Mouse (Mus musculus): Measurements from ENCODE around the gene Zfp646.
"Not testable (repeated sequence)": the region's sequence is repeated elsewhere in the genome, so short reads cannot be mapped to it uniquely, and the experiment has no call there.

Gene Zfp646

GRCm38 (mm10) chr7:127885951-127886350 lies 9.9 kb downstream of the Zfp646 start:
- peak; percentile 63 for DNase-seq (ENCODE audit: low spot score)

GRCm38 (mm10) chr7:127886551-127886950 lies 10.5 kb downstream of the Zfp646 start:
- no peak for DNase-seq (ENCODE audit: low spot score)

GRCm38 (mm10) chr7:127887191-127887590 lies 11.2 kb downstream of the Zfp646 start:
- DNase-seq (ENCODE audit: low spot score) = no peak

- no peak for DNase-seq (ENCODE audit: low spot score)
Measured at GRCm38 (mm10) chr7:127887781-127888180, 11.8 kb downstream of the Zfp646 start.

DNA sequence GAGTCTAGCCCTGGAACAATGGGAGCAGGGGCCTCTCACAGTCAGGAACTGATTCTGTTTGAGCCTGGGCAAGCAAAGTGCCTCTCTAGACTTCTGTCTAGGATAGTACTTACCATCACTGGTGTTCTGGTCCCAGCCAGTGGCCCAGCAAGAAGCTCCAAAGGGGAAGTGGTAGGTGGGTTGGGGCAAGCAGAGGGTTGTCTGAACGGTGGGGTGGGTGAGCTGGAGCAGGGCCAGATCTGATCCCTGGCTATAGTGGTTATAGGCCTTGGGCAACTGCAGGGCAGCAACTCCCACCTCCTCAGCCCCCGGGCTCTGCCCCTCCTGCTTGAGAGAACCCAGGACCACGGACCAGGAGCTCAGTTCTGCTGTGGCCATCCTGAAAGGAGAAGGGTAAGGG lies 12.8 kb downstream of the Zfp646 start:
- no peak for DNase-seq (ENCODE audit: low spot score)

- peak; percentile 31 for DNase-seq (ENCODE audit: low spot score)
Measured at GRCm38 (mm10) chr7:127890798-127891197, 14.8 kb downstream of the Zfp646 start, which contains the start of gene Prss53. Gene Prss53, minus strand, starts transcription at chr7:127890970.

DNA sequence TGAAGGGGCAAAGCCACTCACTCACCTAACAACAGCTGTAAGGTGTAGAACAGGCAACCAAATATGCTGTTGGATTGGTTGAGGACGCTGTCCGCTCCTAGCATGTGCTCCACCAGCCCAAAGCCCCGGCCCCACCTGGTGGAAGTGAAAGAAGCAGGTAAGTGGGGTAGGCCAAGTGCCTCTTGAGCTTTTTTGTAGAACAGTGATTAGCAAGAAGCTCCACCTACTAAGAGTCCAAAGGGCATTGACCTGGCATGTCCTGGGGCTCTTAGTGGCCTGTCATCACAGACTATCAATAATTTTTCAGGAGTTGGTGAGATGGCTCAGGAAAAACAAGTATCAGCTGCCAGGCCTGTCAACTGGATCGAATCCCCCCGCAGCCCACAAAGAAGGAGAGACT lies 18.5 kb downstream of the Zfp646 start:
- DNase-seq (ENCODE audit: low spot score) = peak; percentile 24

GRCm38 (mm10) chr7:127895442-127895841 lies 19.4 kb downstream of the Zfp646 start, which contains the start of the genes Gm21974 and Vkorc1:
Gene Gm21974, minus strand, starts transcription at chr7:127895454.
Gene Vkorc1, minus strand, starts transcription at chr7:127895617.
- DNase-seq (ENCODE audit: low spot score) = peak; percentile 98

- not testable (repeated sequence) for DNase-seq (ENCODE audit: low spot score)
Measured at GRCm38 (mm10) chr7:127895891-127896290, 19.9 kb downstream of the Zfp646 start.

GRCm38 (mm10) chr7:127896384-127896783 lies 20.4 kb downstream of the Zfp646 start:
- DNase-seq (ENCODE audit: low spot score) = peak; percentile 60

DNA sequence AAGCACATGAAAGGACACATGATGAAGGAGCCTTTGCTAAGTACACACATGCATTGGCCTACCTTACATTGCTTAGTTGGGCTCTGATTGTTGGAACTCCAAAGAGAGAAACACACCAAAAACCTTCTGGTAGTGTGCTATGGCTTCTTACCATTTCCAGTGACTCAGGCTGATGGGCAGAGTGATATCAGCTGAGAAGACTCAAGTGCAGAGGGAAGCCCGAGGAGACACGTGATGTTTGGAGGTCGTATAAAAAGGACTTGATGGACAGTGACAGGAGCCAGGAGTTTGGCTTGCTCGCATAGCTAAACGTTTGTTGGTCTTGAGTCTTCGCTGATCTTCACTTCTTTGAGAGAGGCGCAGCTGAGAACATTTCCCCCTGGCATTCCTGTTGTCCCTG lies 21.5 kb downstream of the Zfp646 start:
- DNase-seq (ENCODE audit: low spot score) = no peak

- DNase-seq (ENCODE audit: low spot score) = no peak
Measured at GRCm38 (mm10) chr7:127898179-127898956, 22.3 kb downstream of the Zfp646 start.

- no peak for DNase-seq (ENCODE audit: low spot score)
Measured at GRCm38 (mm10) chr7:127899997-127900396, 24.0 kb downstream of the Zfp646 start.

GRCm38 (mm10) chr7:127901772-127902171 lies 25.8 kb downstream of the Zfp646 start:
- DNase-seq (ENCODE audit: low spot score) = no peak

DNA sequence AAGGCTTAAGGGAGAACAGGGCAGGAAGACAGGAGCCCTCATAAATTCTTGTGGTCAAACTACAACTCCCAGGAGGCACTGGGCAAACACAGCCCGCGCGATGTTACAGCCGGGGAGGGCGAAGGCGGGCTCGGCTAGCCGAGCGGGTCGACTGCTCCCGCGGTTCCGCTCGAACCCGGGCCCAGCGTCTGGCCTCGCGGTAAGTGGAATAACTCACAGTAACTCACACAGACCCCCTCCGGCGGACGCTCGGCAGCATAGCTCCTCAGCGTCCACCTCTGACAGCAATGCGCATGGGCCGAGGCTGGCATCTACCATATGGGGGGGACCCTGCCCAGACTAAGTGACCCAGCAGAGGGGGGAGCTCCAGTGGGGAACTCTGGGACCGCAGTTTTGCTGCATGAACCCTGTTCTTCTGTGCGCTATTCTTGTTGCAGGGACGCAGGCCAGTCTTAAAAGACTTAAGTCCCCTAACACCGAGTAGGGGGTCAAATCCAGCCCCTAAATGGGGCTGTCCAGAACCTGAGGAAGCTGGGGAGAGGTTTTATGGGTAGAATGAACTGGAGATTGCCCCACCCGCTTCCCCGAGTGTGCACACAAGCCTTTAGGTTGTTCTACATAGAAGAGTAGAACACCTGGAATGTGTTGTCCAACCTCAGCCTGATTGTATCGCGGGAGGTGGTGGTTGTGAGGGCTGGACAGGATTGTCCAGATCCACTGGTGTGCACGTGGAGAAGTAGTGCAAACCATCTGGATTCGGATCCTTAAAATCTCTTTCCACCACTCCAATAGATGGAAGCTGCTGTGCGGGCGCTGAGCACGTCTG lies 28.2 kb downstream of the Zfp646 start, which contains the start of gene Bckdk:
Gene Bckdk (plus strand): TSS at position 112 of the 826 bp plus-strand sequence.
- peak; percentile 80 for DNase-seq (ENCODE audit: low spot score)

GRCm38 (mm10) chr7:127907939-127908338 lies 31.9 kb downstream of the Zfp646 start:
- no peak for DNase-seq (ENCODE audit: low spot score)

DNA sequence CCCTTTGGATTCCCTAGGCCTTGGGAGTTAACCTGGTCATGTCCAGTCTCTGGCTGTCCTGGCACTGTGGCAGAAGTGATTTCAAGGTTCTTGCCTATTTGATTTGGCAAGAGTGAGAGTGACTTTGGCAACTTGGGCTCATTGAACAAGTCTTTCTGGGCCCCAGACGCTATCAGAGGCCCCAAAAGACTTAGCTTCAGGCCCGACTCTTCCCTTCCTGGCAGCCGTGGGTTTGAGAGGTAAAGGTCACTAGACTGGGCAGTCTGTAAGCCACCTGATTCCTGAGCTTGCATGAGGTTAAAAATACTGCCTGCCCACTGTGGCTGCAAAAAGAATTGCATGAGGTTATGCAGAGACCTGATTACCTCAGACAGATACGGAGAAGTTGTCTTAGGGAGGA lies 32.6 kb downstream of the Zfp646 start:
- DNase-seq (ENCODE audit: low spot score) = no peak

- peak; percentile 91 for DNase-seq (ENCODE audit: low spot score)
Measured at GRCm38 (mm10) chr7:127912190-127912871, 36.3 kb downstream of the Zfp646 start, which contains the start of gene Kat8. Gene Kat8, plus strand, starts transcription at chr7:127912516.

DNA sequence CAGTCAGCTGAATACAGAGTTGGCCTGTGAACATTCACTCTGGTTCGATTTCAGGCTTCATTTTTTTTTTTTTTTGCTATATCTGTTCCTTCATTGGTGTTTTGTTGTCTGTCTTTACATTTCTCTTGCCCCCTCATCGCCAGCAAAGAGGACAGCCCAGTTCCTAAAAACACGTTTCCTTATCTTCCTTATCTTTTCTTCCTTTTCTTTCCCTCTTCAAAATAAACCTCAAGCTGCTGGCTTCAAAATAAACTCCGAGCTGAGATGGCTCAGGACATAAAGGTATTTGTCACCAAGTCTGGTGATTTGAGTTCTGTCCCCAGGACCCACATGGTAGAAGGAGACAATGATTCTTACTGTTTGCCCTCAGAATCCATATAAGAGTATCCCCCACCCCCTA lies 36.9 kb downstream of the Zfp646 start:
- no peak for DNase-seq (ENCODE audit: low spot score)

DNA sequence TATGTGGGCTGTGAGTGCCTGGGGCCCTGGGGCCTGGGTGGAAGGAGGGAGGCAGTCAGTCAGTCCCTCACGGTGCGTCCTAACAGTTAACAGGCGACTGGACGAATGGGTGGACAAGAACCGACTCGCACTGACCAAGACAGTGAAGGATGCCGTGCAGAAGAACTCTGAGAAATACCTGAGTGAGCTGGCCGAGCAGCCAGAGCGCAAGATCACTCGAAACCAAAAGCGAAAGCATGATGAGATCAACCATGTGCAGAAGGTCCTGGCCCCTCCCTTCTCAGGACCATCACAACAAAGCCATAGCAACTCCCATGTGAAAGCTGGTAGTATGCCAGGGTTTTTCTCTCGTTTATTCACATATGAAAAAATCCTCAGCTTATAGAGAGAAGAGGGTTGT lies 39.3 kb downstream of the Zfp646 start:
- no peak for DNase-seq (ENCODE audit: low spot score)

DNA sequence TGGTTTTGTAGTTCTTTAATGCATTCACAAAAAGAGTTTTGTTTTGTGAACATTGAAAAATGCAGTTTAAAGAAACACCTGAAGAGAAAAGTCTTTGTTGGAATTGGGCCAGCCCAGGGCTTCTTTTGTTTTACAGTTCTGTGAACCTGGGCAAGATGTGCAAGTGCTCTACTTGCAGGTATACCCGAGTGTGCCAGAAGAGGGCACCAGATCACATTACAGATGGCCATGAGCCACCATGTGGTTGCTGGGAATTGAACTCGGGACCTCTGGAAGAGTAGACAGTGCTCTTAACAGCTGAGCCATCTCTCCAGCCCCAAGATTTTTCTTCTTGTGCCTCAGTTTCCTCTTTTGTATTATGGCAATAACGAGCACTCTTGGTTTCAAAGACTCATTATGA lies 42.2 kb downstream of the Zfp646 start:
- peak; percentile 64 for DNase-seq (ENCODE audit: low spot score)

DNA sequence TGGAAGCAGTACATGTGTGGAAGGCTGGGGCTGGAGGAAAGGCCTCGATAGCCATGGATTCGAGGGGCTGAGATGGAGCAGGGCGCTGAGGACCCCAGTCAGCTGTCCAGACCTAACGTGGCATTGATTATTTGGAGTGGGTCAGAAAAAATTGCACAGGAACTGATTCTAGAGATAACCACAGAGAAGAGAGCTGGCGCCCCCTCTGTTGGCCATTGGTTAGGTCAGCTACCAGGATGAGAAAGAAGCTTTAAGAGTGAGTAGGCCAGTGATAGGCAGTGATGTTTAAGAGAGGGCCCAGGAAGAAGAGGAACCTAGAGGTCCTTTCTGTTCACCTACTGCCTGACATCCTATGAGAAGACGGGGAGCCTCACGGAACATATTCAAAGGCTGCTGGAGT lies 43.3 kb downstream of the Zfp646 start:
- no peak for DNase-seq (ENCODE audit: low spot score)

Measured in lung, postnatal 25 days (tissue).